Mouse (Mus musculus) liver, postnatal 0 days (tissue): ENCODE data around the gene Clcn2. TPM values are rescaled to one million over a fixed set of nuclear protein-coding genes. Genes with fewer than 3 reads are reported as not detected.
A peak's percentile ranks its signal among the peaks of the same experiment; 100 is the strongest.

ENCODE experiments used
- ATAC-seq: fragments of 200-750 bp; cut with Nextera tagmentation; 2 replicates; pipeline ENCODE4 v1.8.0; 2017; ENCODE audit warnings: mild to moderate bottlenecking, moderate library complexity
- DNase-seq: peaks from one replicate; pipeline ENCODE4 v3.0.0-alpha.2; 2016
- H3K27ac ChIP-seq: fragments of 300-500 bp; sonication (generic); 2 replicates; pipeline ENCODE4 v1.5.1; 2014; ENCODE audit warnings: antibody characterized with exemption, moderate library complexity, mild to moderate bottlenecking, low read depth
- H3K27me3 ChIP-seq: fragments of 300-500 bp; sonication (generic); 2 replicates; pipeline ENCODE4 v1.6.1; 2014; ENCODE audit warnings: low read length, control low read depth, mixed read lengths; ENCODE audit not compliant: insufficient read depth
- H3K36me3 ChIP-seq: fragments of 300-500 bp; sonication (generic); replicated peaks from 2 replicates; pipeline ENCODE4 v1.6.1; 2014; ENCODE audit warnings: mild to moderate bottlenecking, control low read depth, low read length, moderate library complexity, mixed read lengths; ENCODE audit not compliant: insufficient read depth
- H3K4me1 ChIP-seq: fragments of 300-500 bp; sonication (generic); 2 replicates; pipeline ENCODE4 v1.6.1; 2014; ENCODE audit warnings: antibody characterized with exemption, mild to moderate bottlenecking, control low read depth; ENCODE audit not compliant: insufficient read depth
- H3K4me2 ChIP-seq: fragments of 300-500 bp; sonication (generic); 2 replicates; pipeline ENCODE4 v1.6.1; 2014; ENCODE audit warnings: low read depth, mild to moderate bottlenecking, low read length, moderate library complexity, mixed read lengths
- H3K4me3 ChIP-seq: fragments of 300-500 bp; sonication (generic); 2 replicates; pipeline ENCODE4 v1.5.1; 2014; ENCODE audit warnings: low read depth, low read length
- H3K9ac ChIP-seq: fragments of 300-500 bp; sonication (generic); replicated peaks from 2 replicates; pipeline ENCODE4 v1.6.1; 2014; ENCODE audit warnings: mild to moderate bottlenecking, moderate library complexity
- H3K9me3 ChIP-seq: fragments of 300-500 bp; sonication (generic); 2 replicates; pipeline ENCODE4 v1.6.1; 2016; ENCODE audit warnings: mild to moderate bottlenecking, control low read depth, low read length, mixed read lengths
- CTCF ChIP-seq: sonication (generic); IDR thresholded peaks from 2 replicates; pipeline ENCODE4 v1.5.1; 2016; ENCODE audit warnings: antibody characterized with exemption, low read depth
- EP300 ChIP-seq: IDR thresholded peaks from 2 replicates; pipeline ENCODE4 v1.6.1; 2016; ENCODE audit warnings: antibody characterized with exemption, low read depth, mild to moderate bottlenecking
- WGBS: fragments of 180-500 bp; shearing (Covaris S2); extraction: QIAGEN DNeasy Blood & Tissue Kit; methylation state at CpG from one replicate; pipeline ENCODE4 v1.1.7; 2014; ENCODE audit not compliant: insufficient replicate concordance; 5-methylcytosine and 5-hydroxymethylcytosine counted together
- polyA plus RNA-seq: library from polyadenylated mRNA; unstranded; fragments of >200 nt; fragmentation: Nextera tagmentation; extraction: Ambion mirVana; gene quantifications from 2 replicates; pipeline ENCODE4 v1.2.1, GENCODE M21; 2015

Clcn2 gene
- polyA plus RNA-seq: 3.6 and 4.7 TPM in 2 replicates

DNA sequence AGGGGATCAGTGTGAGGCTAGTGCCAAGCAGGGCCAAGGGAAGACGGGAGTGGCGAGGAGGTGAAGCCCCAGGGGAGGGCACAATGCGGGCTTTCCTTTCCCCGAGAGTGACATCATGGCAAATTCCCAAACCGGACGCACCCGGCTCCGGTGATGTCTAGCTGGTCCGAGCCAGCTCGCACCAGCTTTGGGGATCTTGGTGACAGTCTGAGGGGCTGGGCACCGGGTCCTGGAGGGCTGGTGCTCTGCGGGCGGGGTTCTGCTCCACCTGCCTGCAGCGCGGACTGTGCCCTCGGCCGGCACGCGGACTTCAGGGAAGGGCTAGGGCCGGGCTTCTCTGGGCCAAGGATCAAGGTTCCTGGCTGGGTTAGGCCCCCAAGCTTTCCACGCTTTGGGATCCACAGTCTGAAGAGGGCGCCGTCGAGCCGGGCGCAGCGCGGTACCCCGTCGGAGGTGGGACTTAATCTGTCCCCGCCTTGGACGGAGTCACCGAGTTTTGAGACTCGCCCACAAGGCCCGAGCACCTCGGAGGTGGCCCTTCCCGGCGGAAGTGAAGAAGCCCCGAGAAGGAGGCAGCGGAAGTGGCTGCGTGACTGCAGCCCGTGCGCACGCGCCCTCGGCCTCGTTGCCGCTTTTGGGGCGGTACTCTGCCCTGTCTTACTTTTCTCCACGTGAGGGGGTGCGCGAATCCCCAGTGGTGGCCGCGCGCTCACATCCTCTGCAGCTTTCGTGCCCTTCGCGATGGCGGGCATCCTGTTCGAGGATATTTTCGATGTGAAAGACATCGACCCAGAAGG is at the start of gene Clcn2, which contains the start of gene Polr2h:
Clcn2 (minus strand) TSS at position 566 of the 797 bp plus-strand sequence.
Polr2h (plus strand) TSS at position 485 of the 797 bp plus-strand sequence.
- peak within 1 kb of the TSS; percentile 78 for H3K4me3 ChIP-seq
- DNase-seq (peak; percentile 96), ATAC-seq (peak; percentile 90)
- no peaks in the 10 kb centered on the region for H3K9me3 ChIP-seq
- H3K4me1 ChIP-seq: peaks cover 34% of the 10 kb centered on the region
- 0 out of 2 replicates have a peak, but pooled peaks cover 3% of the 10 kb centered on the region for H3K27me3 ChIP-seq
- H3K27ac ChIP-seq: peak within 1 kb of the TSS; percentile 95
- H3K9ac ChIP-seq: peak within 1 kb of the TSS; percentile 79
- peak; percentile 93 for TF ChIP-seq CTCF
- TF ChIP-seq EP300: peak; percentile 74; the same call in 1 of the 2 replicates
- H3K36me3 ChIP-seq: peaks cover 17% of the 10 kb centered on the region
- H3K4me2 ChIP-seq: peak within 1 kb of the TSS; percentile 100
- WGBS: under 1% methylated on average over 62 of the region's 62 CpGs

DNA sequence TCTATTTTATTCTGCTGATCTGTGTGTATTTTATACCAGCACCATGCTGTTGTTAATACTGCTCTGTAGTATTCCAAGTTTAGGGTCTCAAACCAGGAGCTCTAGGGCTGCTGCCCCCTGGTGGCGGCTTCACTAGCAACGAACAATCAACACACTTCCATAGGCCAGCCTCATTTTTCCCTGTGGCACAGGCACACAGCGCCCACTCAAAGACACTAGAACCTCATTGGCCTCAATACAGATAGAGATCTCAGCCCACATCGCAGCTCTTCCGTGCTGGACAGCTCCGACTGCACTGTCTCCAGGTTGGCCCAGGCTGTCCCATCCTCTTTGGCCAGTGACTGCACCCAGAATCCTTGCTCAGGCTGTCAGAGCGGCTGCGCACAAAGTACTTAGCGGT is 47.7 kb upstream of the Clcn2 start:
- DNase-seq (peak; percentile 71), ATAC-seq (no peak)
- no peaks in the 10 kb centered on the region for H3K9me3 ChIP-seq
- no peaks in the 10 kb centered on the region for H3K4me1 ChIP-seq
- H3K9ac ChIP-seq: no peak overlapping the region
- no peaks in the 10 kb centered on the region for H3K27me3 ChIP-seq
- H3K4me3 ChIP-seq: no peak overlapping the region
- no peaks in the 10 kb centered on the region for H3K36me3 ChIP-seq
- TF ChIP-seq CTCF (peak; percentile 74), EP300 (no peak)
- no peak overlapping the region for H3K27ac ChIP-seq
- WGBS: 48% methylated on average over 9 of the region's 9 CpGs
- H3K4me2 ChIP-seq: no peak overlapping the region

DNA sequence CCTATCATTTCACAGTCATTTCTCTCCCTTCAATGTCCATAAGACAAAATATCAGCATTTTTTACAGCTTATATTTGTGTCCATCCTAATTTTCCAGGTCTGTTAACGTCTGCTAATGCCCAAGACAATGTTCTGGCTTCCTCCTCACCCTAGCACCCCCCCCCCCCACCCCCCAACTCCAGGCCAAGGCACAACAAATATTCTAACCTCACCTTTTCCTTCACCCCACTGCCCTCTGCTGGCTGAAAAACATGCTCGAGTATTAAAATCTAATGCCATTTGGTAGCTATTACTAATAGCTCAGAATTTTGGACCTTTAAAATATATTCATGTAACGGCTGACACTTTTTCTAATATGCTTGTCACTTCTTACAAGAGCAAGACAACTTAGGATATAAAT is 44.1 kb upstream of the Clcn2 start:
- DNase-seq: peak; percentile 56
- H3K36me3 ChIP-seq: no peaks in the 10 kb centered on the region
- no peaks in the 10 kb centered on the region for H3K4me1 ChIP-seq
- H3K27me3 ChIP-seq: no peaks in the 10 kb centered on the region
- no peak overlapping the region for H3K4me3 ChIP-seq
- H3K9ac ChIP-seq: no peak overlapping the region
- TF ChIP-seq CTCF: peak; percentile 72
- TF ChIP-seq EP300: no peak
- no peak overlapping the region for H3K27ac ChIP-seq
- no peaks in the 10 kb centered on the region for H3K9me3 ChIP-seq
- H3K4me2 ChIP-seq: no peak overlapping the region
- WGBS: 2% methylated on average over 3 of the region's 3 CpGs
- ATAC-seq: no peak

DNA sequence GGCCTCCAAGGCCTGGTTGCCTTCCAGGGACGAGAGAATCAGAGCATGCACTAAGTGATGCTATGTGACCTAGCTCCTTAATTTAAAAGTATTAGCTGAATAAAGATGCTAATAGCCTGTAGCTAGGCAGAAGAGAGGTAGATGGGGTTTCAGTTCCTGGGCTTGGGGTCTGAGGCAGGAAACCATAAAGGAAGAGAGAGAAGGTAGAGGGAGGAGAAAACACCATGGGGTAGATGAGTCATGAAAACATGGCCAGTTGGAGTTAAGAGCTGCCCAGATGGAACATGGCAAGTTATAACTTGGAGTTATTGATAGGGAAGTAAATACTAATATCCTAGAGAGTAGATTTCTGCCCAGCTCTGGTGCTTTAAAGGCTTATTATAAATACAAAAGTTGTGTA is 39.8 kb upstream of the Clcn2 start:
- Histone ChIP-seq H3K27ac (no peak overlapping the region), H3K27me3 (no peaks in the 10 kb centered on the region), H3K4me3 (no peak overlapping the region), H3K4me2 (no peak overlapping the region), H3K9ac (no peak overlapping the region), H3K36me3 (no peaks in the 10 kb centered on the region), H3K4me1 (no peaks in the 10 kb centered on the region), H3K9me3 (no peaks in the 10 kb centered on the region)
- WGBS: 63% methylated on average over 1 of the region's 1 CpGs
- no peak for DNase-seq
- no peak for ATAC-seq
- no peak for TF ChIP-seq CTCF

DNA sequence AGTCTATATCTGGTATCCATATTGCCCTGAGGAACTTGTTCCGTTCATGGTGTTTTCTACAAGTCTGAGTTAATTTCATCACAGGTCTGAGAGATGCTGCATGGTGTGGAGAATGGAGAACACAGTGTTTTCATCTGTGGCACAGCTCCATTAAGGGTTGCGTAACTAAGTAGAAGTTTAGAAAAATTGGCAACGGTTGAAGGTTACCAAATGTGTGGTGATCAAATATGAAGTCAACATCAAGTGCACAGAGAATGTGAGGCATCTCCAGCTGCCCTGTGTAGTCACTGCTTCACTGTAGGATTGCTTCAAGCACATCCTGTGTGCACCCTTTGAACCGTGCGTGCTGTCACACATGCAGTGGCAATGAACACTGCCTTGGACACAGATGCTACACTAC is 38.5 kb upstream of the Clcn2 start:
- Histone ChIP-seq H3K36me3 (no peaks in the 10 kb centered on the region), H3K27ac (0 out of 2 replicates have a peak overlapping the region, but pooled peaks have one; percentile 22), H3K4me3 (no peak overlapping the region), H3K9ac (no peak overlapping the region), H3K4me1 (no peaks in the 10 kb centered on the region), H3K4me2 (no peak overlapping the region), H3K9me3 (no peaks in the 10 kb centered on the region), H3K27me3 (no peaks in the 10 kb centered on the region)
- peak; percentile 64 for TF ChIP-seq EP300
- TF ChIP-seq CTCF: no peak
- 60% methylated on average over 5 of the region's 5 CpGs for WGBS
- ATAC-seq: peak; percentile 97
- peak; percentile 31 for DNase-seq

DNA sequence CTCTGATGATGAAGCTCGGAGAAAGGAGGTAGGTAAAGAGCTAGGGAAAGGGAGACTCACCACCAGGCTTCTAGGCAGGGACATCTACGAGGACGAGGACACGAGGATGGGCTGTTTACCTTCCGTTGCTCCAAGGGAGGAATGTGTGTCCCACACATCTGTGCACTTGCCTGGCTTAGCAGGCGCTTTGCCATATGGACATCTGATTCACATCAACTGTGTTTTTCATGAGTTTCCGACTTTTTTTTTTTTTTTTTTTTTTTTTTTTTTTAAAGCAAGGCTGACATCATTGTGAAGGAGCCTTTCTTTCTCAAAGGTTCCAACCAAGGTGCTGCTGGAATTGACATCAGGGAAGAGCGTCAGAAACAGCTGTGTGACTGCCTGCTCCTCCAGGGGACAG is 33.0 kb upstream of the Clcn2 start:
- no peak for TF ChIP-seq EP300
- TF ChIP-seq CTCF: no peak
- Histone ChIP-seq H3K9ac (no peak overlapping the region), H3K4me3 (no peak overlapping the region), H3K36me3 (no peaks in the 10 kb centered on the region), H3K9me3 (no peaks in the 10 kb centered on the region), H3K27me3 (no peaks in the 10 kb centered on the region), H3K27ac (no peak overlapping the region), H3K4me1 (no peaks in the 10 kb centered on the region), H3K4me2 (no peak overlapping the region)
- no peak for ATAC-seq
- no peak for DNase-seq
- WGBS: 56% methylated on average over 8 of the region's 8 CpGs
